ENCODE assay signal across 34 mouse cellular contexts in genomic region chr5:137639472-137639871, GRCm38 (mm10). TPM values are rescaled to one million over a fixed set of nuclear protein-coding genes. Genes with fewer than 3 reads are reported as not detected.
DNase-seq lines count a peak whose midpoint lies in the region; ATAC-seq and TF ChIP-seq lines count a peak whose summit lies in the region.
"Had no signal": no experiment of that assay in that cellular context is flagged by ENCODE, and none has a peak within 500 bp of the region (broad histone marks: within the 10 kb centered on the region; RNA-seq: fewer than 3 reads in every experiment).

No protein-coding gene starts in this region.

- peaks cover 92% of the 10 kb centered on the region for H3K36me3 ChIP-seq in megakaryocyte, embryonic 14.5 days (replicated peaks; ENCODE audit: low read length)

- intact Hi-C loops in left cerebral cortex, postnatal 25 days (cut with DNase I): no loop called here

- H3K4me3 ChIP-seq in megakaryocyte, embryonic 14.5 days (replicated peaks): peak overlapping the region; percentile 4
- H3K4me3 ChIP-seq in cerebellum, adult 2 months (replicated peaks; ENCODE audit: insufficient read depth, low read depth, low read length): no peak overlapping the region
- H3K4me3 ChIP-seq: embryonic facial prominence, embryonic 12.5 days; forebrain, embryonic 15.5 days; heart, embryonic 13.5 days; limb, embryonic 13.5 days; midbrain, embryonic 12.5 days; myocyte; neural tube, embryonic 12.5 days had no signal

- H3K27me3 ChIP-seq in megakaryocyte, embryonic 14.5 days (replicated peaks): peaks cover 1% of the 10 kb centered on the region
- no peaks in the 10 kb centered on the region; the same call in 1 of the 2 replicates for H3K27me3 ChIP-seq in cerebellum, adult 2 months (ENCODE audit: control insufficient read depth, insufficient read depth, low read length)
- H3K27me3 ChIP-seq: Patski had no signal

- peaks cover 55% of the 10 kb centered on the region for H3K4me1 ChIP-seq in megakaryocyte, embryonic 14.5 days
- no peaks in the 10 kb centered on the region for H3K4me1 ChIP-seq in cerebellum, adult 2 months (ENCODE audit: control insufficient read depth, insufficient read depth, low read length)
- H3K4me1 ChIP-seq: embryonic facial prominence, embryonic 12.5 days; forebrain, embryonic 15.5 days; limb, embryonic 13.5 days; midbrain, embryonic 12.5 days had no signal

- 72% methylated on average over 7 of the region's 7 CpGs for WGBS in cerebellum, adult 2 months

- no peak for TF ChIP-seq CTCF in cerebellum, adult 2 months (IDR thresholded peaks at IDR 0.05; ENCODE audit: borderline replicate concordance, insufficient read depth, low read depth, low read length)

- peak; percentile 84 for DNase-seq in ZHBTc4 (ENCODE audit: low read depth, low spot score)
- DNase-seq in lung, postnatal 10 days: peak; percentile 51
- no peak for DNase-seq in left cerebral cortex, postnatal 25 days (ENCODE audit: low spot score in 2 of 2)
- no peak for DNase-seq in cerebellum, adult 2 months
- no peak for DNase-seq in T-cell, adult 2 months (ENCODE audit: low spot score)
- DNase-seq: adrenal gland, adult 2 months; cerebellum, adult 9-11 months; embryo, embryonic 11 days; heart, postnatal 10 days; kidney, adult 11 months; kidney, postnatal 14 days; layer of hippocampus, adult 9-11 months; right cerebral cortex, adult 18-20 months; spleen, adult 18-20 months; thymus, adult 2 months; thymus, postnatal 36 days had no signal

- TF ChIP-seq POLR2A in cerebellum, adult 2 months (IDR thresholded peaks at IDR 0.05; ENCODE audit: borderline replicate concordance, insufficient read depth, low read length): no peak

- no peak overlapping the region for H3K27ac ChIP-seq in cerebellum, adult 2 months (ENCODE audit: insufficient read depth, low read length)
- H3K27ac ChIP-seq: embryonic facial prominence, embryonic 12.5 days; forebrain, embryonic 15.5 days; heart, embryonic 13.5 days; hindbrain, embryonic 14.5 days; limb, embryonic 13.5 days; midbrain, embryonic 12.5 days; neural tube, embryonic 12.5 days had no signal

- ATAC-seq in megakaryocyte, adult 5-6 weeks (ENCODE audit: poor library complexity, severe bottlenecking): no peak
- ATAC-seq: activated CD4-positive, CD25-positive, alpha-beta regulatory T cell, adult 4 months; CD4-positive, CD25-positive, alpha-beta regulatory T cell, adult 4 months; forebrain, embryonic 15.5 days; Patski had no signal

- H3K9me3 ChIP-seq in megakaryocyte, embryonic 14.5 days: no peaks in the 10 kb centered on the region
- H3K9me3 ChIP-seq: embryonic facial prominence, embryonic 12.5 days; forebrain, embryonic 15.5 days; G1E; heart, embryonic 13.5 days; limb, embryonic 13.5 days; midbrain, embryonic 12.5 days; neural tube, embryonic 12.5 days had no signal

RNA-seq across cellular contexts. Expression of gene Sap25, which starts 1.7 kb away (rescaled TPM):
- 62.2 and 72.5 TPM in 2 replicates for polyA plus RNA-seq in megakaryocyte, embryonic 14.5 days (2012; ENCODE audit: insufficient read depth, low replicate concordance)
- total RNA-seq in megakaryocyte, adult 5-6 weeks (2015): 59.9 and 97.5 TPM in 2 replicates
- 27.8 and 35.6 TPM in 2 replicates for total RNA-seq in megakaryocyte, adult 5-6 weeks (2017)
- total RNA-seq in left cerebral cortex, postnatal 25 days (2021): 1 to 10 TPM; 2.3 to 4.7 TPM
- polyA plus RNA-seq in cerebellum, adult 2 months (2012; rRNA removed): 17.1 and 19.7 TPM in 2 replicates

RNA-seq across cellular contexts. Expression of gene Irs3, which starts 6.0 kb away (rescaled TPM):
- polyA plus RNA-seq in megakaryocyte, embryonic 14.5 days (2012; ENCODE audit: insufficient read depth, low replicate concordance): 0.95 TPM in 1 of 2 replicates, not detected in the other
- not detected in 2 replicates for total RNA-seq in megakaryocyte, adult 5-6 weeks (2015)
- total RNA-seq in megakaryocyte, adult 5-6 weeks (2017): not detected in 2 replicates
- total RNA-seq in left cerebral cortex, postnatal 25 days (2021): under 1 TPM in 1 of 2 experiments, not detected in 1; 0.32 TPM
- polyA plus RNA-seq in cerebellum, adult 2 months (2012; rRNA removed): 0.17 and 0.18 TPM in 2 replicates
- total RNA-seq: hematopoietic stem cell, adult 5-6 weeks; megakaryocyte progenitor cell, adult 5-6 weeks; midbrain, postnatal 0 days had no signal
- polyA plus RNA-seq: activated CD4-positive, CD25-positive, alpha-beta regulatory T cell, adult 4 months; CD4-positive, CD25-positive, alpha-beta regulatory T cell, adult 4 months; G1E; heart, embryonic 13.5 days had no signal

RNA-seq across cellular contexts. Expression of gene Gm20605, which starts 10.5 kb away (rescaled TPM):
- polyA plus RNA-seq in megakaryocyte, embryonic 14.5 days (2012; ENCODE audit: insufficient read depth, low replicate concordance): 5.6 and 30.5 TPM in 2 replicates
- 8.1 and 10.2 TPM in 2 replicates for total RNA-seq in megakaryocyte, adult 5-6 weeks (2015)
- 5.7 and 18.8 TPM in 2 replicates for total RNA-seq in megakaryocyte, adult 5-6 weeks (2017)
- 10 to 100 TPM in 1 of 2 experiments, 1 to 10 TPM in 1; 9.2 to 11.8 TPM for total RNA-seq in left cerebral cortex, postnatal 25 days (2021)
- 8.1 and 9.9 TPM in 2 replicates for polyA plus RNA-seq in cerebellum, adult 2 months (2012; rRNA removed)

RNA-seq across cellular contexts. Expression of gene Lrch4, which starts 10.6 kb away (rescaled TPM):
- polyA plus RNA-seq in megakaryocyte, embryonic 14.5 days (2012; ENCODE audit: insufficient read depth, low replicate concordance): 138 and 187 TPM in 2 replicates
- total RNA-seq in megakaryocyte, adult 5-6 weeks (2015): 76.5 and 93.0 TPM in 2 replicates
- total RNA-seq in megakaryocyte, adult 5-6 weeks (2017): 57.1 and 66.7 TPM in 2 replicates
- total RNA-seq in left cerebral cortex, postnatal 25 days (2021): 10 to 100 TPM; 12.2 to 13.5 TPM
- 14.4 and 14.8 TPM in 2 replicates for polyA plus RNA-seq in cerebellum, adult 2 months (2012; rRNA removed)

RNA-seq across cellular contexts. Expression of gene Fbxo24, which starts 10.7 kb away (rescaled TPM):
- polyA plus RNA-seq in megakaryocyte, embryonic 14.5 days (2012; ENCODE audit: insufficient read depth, low replicate concordance): 0.15 TPM in 1 of 2 replicates, not detected in the other
- 0.18 TPM in 1 of 2 replicates, not detected in the other for total RNA-seq in megakaryocyte, adult 5-6 weeks (2015)
- total RNA-seq in megakaryocyte, adult 5-6 weeks (2017): 0.37 TPM in 1 of 2 replicates, not detected in the other
- under 1 TPM; 0.18 to 0.21 TPM for total RNA-seq in left cerebral cortex, postnatal 25 days (2021)
- 0.25 and 0.31 TPM in 2 replicates for polyA plus RNA-seq in cerebellum, adult 2 months (2012; rRNA removed)
- total RNA-seq: hematopoietic stem cell, adult 5-6 weeks; midbrain, postnatal 0 days had no signal
- polyA plus RNA-seq: forebrain, embryonic 15.5 days; kidney, embryonic 14.5 days had no signal

Comparison
In these comparisons a context has a peak if more than half of its experiments do, and no peak if none do; other contexts are left out.
1. DNase-seq: peak in ZHBTc4 (single experiment) and lung, postnatal 10 days (single experiment); none in left cerebral cortex, postnatal 25 days (0 of 2), cerebellum, adult 2 months (0 of 2) and T-cell, adult 2 months (single experiment).
2. RNA of gene Sap25, which starts 1.7 kb away (total RNA-seq): 27.8 to 97.5 TPM in megakaryocyte, adult 5-6 weeks; 2.3 to 4.7 TPM in left cerebral cortex, postnatal 25 days; every median in the first group is over 4 times any median in the second.